Mouse (Mus musculus): ENCODE measurements around the gene Ube2v1.

DNA sequence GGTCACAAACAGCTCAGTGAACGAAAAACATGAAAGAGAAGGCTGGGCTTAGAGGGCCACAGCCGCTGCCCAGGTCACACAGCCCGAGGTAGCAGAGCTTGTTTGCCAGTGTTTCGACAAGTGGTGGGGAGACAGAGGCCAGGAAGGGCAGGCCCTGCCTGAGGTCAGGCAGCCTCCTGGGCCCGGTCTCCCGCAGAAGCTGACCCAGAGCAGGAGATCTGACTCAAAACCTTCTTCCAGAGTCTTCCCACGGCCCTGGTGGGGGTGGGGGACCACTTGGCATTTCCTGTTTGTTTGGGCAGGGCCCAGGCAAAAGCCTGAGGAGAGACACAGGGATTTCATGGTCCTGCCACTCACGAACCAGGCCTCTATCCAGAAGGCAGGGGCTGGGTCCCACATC lies 45.9 kb downstream of the Ube2v1 start:
- TF ChIP-seq GATA1 (IDR thresholded peaks at IDR 0.05; ENCODE audit: borderline replicate concordance, low read length): no peak
- no peak for TF ChIP-seq FLI1 (IDR thresholded peaks at IDR 0.05; ENCODE audit: low read length)

Data from megakaryocyte, embryonic 14.5 days (primary cell).